Mouse (Mus musculus) lung, postnatal 0 days (tissue): ENCODE data around the gene Sept12. TPM values are rescaled to one million over a fixed set of nuclear protein-coding genes. Genes with fewer than 3 reads are reported as not detected.
A peak's percentile ranks its signal among the peaks of the same experiment; 100 is the strongest.

Experiments
- ATAC-seq: fragments of 200-750 bp; cut with Nextera tagmentation; 2 replicates; pipeline ENCODE4 v1.8.0; 2017; ENCODE audit warnings: moderate library complexity
- DNase-seq: peaks from one replicate; pipeline ENCODE4 v3.0.0-alpha.2; 2016; ENCODE audit warnings: low spot score
- H3K27ac ChIP-seq: fragments of 300-500 bp; sonication (generic); 2 replicates; pipeline ENCODE4 v1.5.1; 2014; ENCODE audit warnings: antibody characterized with exemption, mild to moderate bottlenecking, low read length, mixed read lengths
- H3K27me3 ChIP-seq: fragments of 300-500 bp; sonication (generic); replicated peaks from 2 replicates; pipeline ENCODE4 v1.6.1; 2014; ENCODE audit warnings: low read length, mixed read lengths; ENCODE audit not compliant: insufficient read depth
- H3K36me3 ChIP-seq: fragments of 300-500 bp; sonication (generic); 2 replicates; pipeline ENCODE4 v1.6.1; 2014; ENCODE audit warnings: low read length, mixed read lengths; ENCODE audit not compliant: insufficient read depth
- H3K4me1 ChIP-seq: fragments of 300-500 bp; sonication (generic); 2 replicates; pipeline ENCODE4 v1.6.1; 2014; ENCODE audit warnings: antibody characterized with exemption, low read depth, low read length, mixed read lengths; ENCODE audit not compliant: insufficient read depth
- H3K4me2 ChIP-seq: fragments of 300-500 bp; sonication (generic); replicated peaks from 2 replicates; pipeline ENCODE4 v1.6.1; 2014; ENCODE audit warnings: low read depth, mild to moderate bottlenecking, low read length, moderate library complexity, mixed read lengths
- H3K4me3 ChIP-seq: fragments of 300-500 bp; sonication (generic); 2 replicates; pipeline ENCODE4 v1.5.1; 2014; ENCODE audit warnings: low read depth, low read length
- H3K9ac ChIP-seq: fragments of 300-500 bp; sonication (generic); replicated peaks from 2 replicates; pipeline ENCODE4 v1.6.1; 2014; ENCODE audit warnings: low read depth, mild to moderate bottlenecking
- H3K9me3 ChIP-seq: fragments of 300-500 bp; sonication (generic); 2 replicates; pipeline ENCODE4 v1.6.1; 2016; ENCODE audit warnings: low read length, mixed read lengths
- CTCF ChIP-seq: IDR thresholded peaks from 2 replicates; pipeline ENCODE4 v1.5.1; 2016; ENCODE audit warnings: antibody characterized with exemption, mild to moderate bottlenecking
- EP300 ChIP-seq: IDR thresholded peaks from 2 replicates; pipeline ENCODE4 v1.6.1; 2016; ENCODE audit warnings: antibody characterized with exemption, mild to moderate bottlenecking, control low read depth
- WGBS: fragments of 180-500 bp; shearing (Covaris S2); extraction: QIAGEN DNeasy Blood & Tissue Kit; methylation state at CpG from one replicate; pipeline ENCODE4 v1.1.7; 2014; 5-methylcytosine and 5-hydroxymethylcytosine counted together
- polyA plus RNA-seq: library from polyadenylated mRNA; unstranded; fragments of >200 nt; fragmentation: Nextera tagmentation; extraction: Ambion mirVana; gene quantifications from 2 replicates; pipeline ENCODE4 v1.2.1, GENCODE M21; 2015

Sept12 gene
- polyA plus RNA-seq, 1 experiment from 2014 or later: 0.27 TPM

DNA sequence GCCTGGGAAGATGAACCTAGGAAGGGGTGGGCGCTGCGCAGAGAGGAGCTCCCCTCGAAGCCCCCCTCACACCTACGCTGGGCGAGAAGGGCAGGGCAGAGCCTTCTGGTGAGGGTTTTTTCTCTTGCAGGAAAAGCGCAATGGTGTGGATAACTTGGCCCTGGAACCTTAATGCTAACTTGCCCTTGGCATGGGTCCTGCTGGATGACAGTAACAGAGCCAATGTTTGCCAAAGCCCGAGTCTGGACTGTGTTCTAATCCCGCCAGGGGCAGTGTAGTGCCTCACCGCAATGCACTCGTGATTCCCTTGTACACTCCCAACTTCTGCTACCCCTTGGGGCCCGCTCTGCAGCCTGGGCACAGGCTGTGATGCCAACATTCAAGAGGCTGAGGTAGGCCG is 10.4 kb upstream of the Sept12 start:
- peak overlapping the region; percentile 45 for H3K4me2 ChIP-seq
- no peak for ATAC-seq
- no peak for DNase-seq
- no peak overlapping the region for H3K4me3 ChIP-seq
- 73% methylated on average over 12 of the region's 12 CpGs for WGBS
- no peak overlapping the region for H3K27ac ChIP-seq
- peaks cover 9% of the 10 kb centered on the region; the same call in 1 of the 2 replicates for H3K4me1 ChIP-seq
- H3K9me3 ChIP-seq: no peaks in the 10 kb centered on the region
- H3K36me3 ChIP-seq: no peaks in the 10 kb centered on the region
- no peaks in the 10 kb centered on the region for H3K27me3 ChIP-seq
- no peak overlapping the region for H3K9ac ChIP-seq
- no peak for TF ChIP-seq EP300
- TF ChIP-seq CTCF: no peak

GRCm38 (mm10) chr16:5007492-5007891 is 9.8 kb upstream of the Sept12 start:
- no peak for DNase-seq
- ATAC-seq: peak; percentile 23; the same call in 1 of the 2 replicates
- TF ChIP-seq CTCF (no peak), EP300 (no peak)
- Histone ChIP-seq H3K4me1 (peaks cover 3% of the 10 kb centered on the region; the same call in 1 of the 2 replicates), H3K4me3 (0 out of 2 replicates have a peak overlapping the region, but pooled peaks have one; percentile 10), H3K36me3 (no peaks in the 10 kb centered on the region), H3K9me3 (no peaks in the 10 kb centered on the region), H3K27ac (no peak overlapping the region), H3K4me2 (peak overlapping the region; percentile 45), H3K27me3 (no peaks in the 10 kb centered on the region), H3K9ac (no peak overlapping the region)
- 38% methylated on average over 3 of the region's 6 CpGs for WGBS

- no peaks in the 10 kb centered on the region for H3K27me3 ChIP-seq
- no peaks in the 10 kb centered on the region; the same call in 1 of the 2 replicates for H3K4me1 ChIP-seq
- ATAC-seq (peak; percentile 92), DNase-seq (peak; percentile 77)
- TF ChIP-seq CTCF: no peak
- no peak for TF ChIP-seq EP300
- H3K4me3 ChIP-seq: 0 out of 2 replicates have a peak within 1 kb of the TSS, but pooled peaks have one; percentile 10
- no peaks in the 10 kb centered on the region for H3K9me3 ChIP-seq
- H3K36me3 ChIP-seq: no peaks in the 10 kb centered on the region
- no peak within 1 kb of the TSS for H3K27ac ChIP-seq
- 46% methylated on average over 5 of the region's 5 CpGs for WGBS
- no peak within 1 kb of the TSS for H3K9ac ChIP-seq
- H3K4me2 ChIP-seq: peak within 1 kb of the TSS; percentile 45
These were observed 9.4 kb upstream of the Sept12 start, which contains the start of gene Smim22 for GRCm38 (mm10) chr16:5007067-5007466. TSS of gene Smim22 (plus strand) at chr16:5007288.

- ATAC-seq (no peak), DNase-seq (no peak)
- Histone ChIP-seq H3K36me3 (no peaks in the 10 kb centered on the region), H3K4me2 (no peak overlapping the region), H3K4me3 (no peak overlapping the region), H3K27ac (no peak overlapping the region), H3K9ac (no peak overlapping the region), H3K27me3 (no peaks in the 10 kb centered on the region), H3K9me3 (no peaks in the 10 kb centered on the region), H3K4me1 (no peaks in the 10 kb centered on the region)
- 48% methylated on average over 3 of the region's 3 CpGs for WGBS
- TF ChIP-seq CTCF (no peak), EP300 (no peak)
These were observed 3.0 kb upstream of the Sept12 start for GRCm38 (mm10) chr16:5000611-5001010.

DNA sequence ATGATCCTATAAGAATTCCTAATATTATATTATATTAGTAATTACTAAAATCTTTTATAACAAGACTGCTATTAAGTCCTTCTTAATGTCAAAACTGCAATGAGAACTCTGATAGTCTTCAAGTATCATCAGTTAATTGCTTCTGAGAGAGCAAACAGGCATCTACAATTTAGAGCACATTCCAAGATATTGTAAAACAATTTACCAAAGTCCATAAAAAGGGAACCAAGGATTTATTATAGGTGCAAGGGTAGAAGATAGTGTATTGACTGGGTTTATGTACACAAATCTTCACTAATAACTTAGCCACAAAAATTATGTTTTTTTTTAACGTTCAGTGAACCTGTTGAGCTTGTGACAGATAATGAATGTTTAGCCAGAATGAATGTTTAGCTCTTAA is 1.3 kb upstream of the Sept12 start:
- DNase-seq: no peak
- no peak overlapping the region for H3K27ac ChIP-seq
- WGBS: 44% methylated on average over 1 of the region's 1 CpGs
- no peak overlapping the region for H3K9ac ChIP-seq
- H3K27me3 ChIP-seq: no peaks in the 10 kb centered on the region
- no peak overlapping the region for H3K4me2 ChIP-seq
- no peak for TF ChIP-seq CTCF
- no peak for TF ChIP-seq EP300
- H3K9me3 ChIP-seq: no peaks in the 10 kb centered on the region
- no peaks in the 10 kb centered on the region for H3K4me1 ChIP-seq
- H3K4me3 ChIP-seq: no peak overlapping the region
- ATAC-seq: no peak
- H3K36me3 ChIP-seq: no peaks in the 10 kb centered on the region

- no peak overlapping the region for H3K27ac ChIP-seq
- 87% methylated on average over 4 of the region's 4 CpGs for WGBS
- H3K4me2 ChIP-seq: no peak overlapping the region
- H3K27me3 ChIP-seq: no peaks in the 10 kb centered on the region
- TF ChIP-seq EP300 (no peak), CTCF (no peak)
- ATAC-seq (no peak), DNase-seq (no peak)
- no peak overlapping the region for H3K9ac ChIP-seq
- no peak overlapping the region for H3K4me3 ChIP-seq
- no peaks in the 10 kb centered on the region for H3K9me3 ChIP-seq
- H3K4me1 ChIP-seq: no peaks in the 10 kb centered on the region
- no peaks in the 10 kb centered on the region for H3K36me3 ChIP-seq
These were observed 4.4 kb downstream of the Sept12 start for GRCm38 (mm10) chr16:4993276-4993675.

DNA sequence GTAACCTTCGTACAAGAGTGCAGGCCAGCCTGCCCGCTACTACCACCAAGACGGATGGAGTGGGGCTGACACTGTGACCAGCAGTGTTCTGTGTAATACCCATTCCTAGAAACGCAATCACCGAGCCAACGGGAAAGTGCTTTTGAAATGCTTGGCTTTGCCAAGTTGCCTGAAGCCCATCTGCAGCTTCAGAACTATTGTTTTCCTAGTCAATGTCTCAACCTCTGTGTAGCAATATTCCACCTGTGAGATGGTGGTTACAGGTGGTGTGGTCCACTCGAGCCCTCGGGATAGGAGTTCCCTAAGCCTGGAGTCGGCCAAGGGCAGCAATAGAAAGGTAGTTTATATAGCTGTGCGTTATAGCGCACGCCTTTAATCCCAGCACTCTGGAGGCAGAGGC is 12.9 kb downstream of the Sept12 start:
- no peak overlapping the region for H3K27ac ChIP-seq
- TF ChIP-seq CTCF (no peak), EP300 (no peak)
- H3K9me3 ChIP-seq: no peaks in the 10 kb centered on the region
- H3K27me3 ChIP-seq: no peaks in the 10 kb centered on the region
- ATAC-seq (no peak), DNase-seq (no peak)
- no peak overlapping the region for H3K4me2 ChIP-seq
- H3K36me3 ChIP-seq: no peaks in the 10 kb centered on the region
- H3K9ac ChIP-seq: no peak overlapping the region
- no peak overlapping the region for H3K4me3 ChIP-seq
- WGBS: 86% methylated on average over 12 of the region's 12 CpGs
- no peaks in the 10 kb centered on the region for H3K4me1 ChIP-seq
